Mouse (Mus musculus): ENCODE data around the gene Mlycd. TPM values are rescaled to one million over a fixed set of nuclear protein-coding genes. Genes with fewer than 3 reads are reported as not detected.
"Not testable (repeated sequence)": the region's sequence is repeated elsewhere in the genome, so short reads cannot be mapped to it uniquely, and the experiment has no call there.

Gene Mlycd
- total RNA-seq, 1 experiment = 4.9 TPM

GRCm38 (mm10) chr8:119360686-119361295 lies 33.9 kb upstream of the Mlycd start:
- Histone ChIP-seq H3K9ac (ENCODE audit: insufficient read depth, low read depth, low read length, poor library complexity, severe bottlenecking) (no peak overlapping the region), H3K4me1 (ENCODE audit: control insufficient read depth in 2 of 2, insufficient read depth in 2 of 2, low read length in 2 of 2, poor library complexity in 1 of 2) (no peaks in the 10 kb centered on the region), H3K9me3 (ENCODE audit: control insufficient read depth, insufficient read depth, low read depth, low read length) (no peaks in the 10 kb centered on the region), H3K4me3 (ENCODE audit: insufficient read depth in 1 of 2, low read depth in 1 of 2, low read length in 2 of 2, poor library complexity in 1 of 2, severe bottlenecking in 1 of 2) (no peak overlapping the region), H3K27ac (ENCODE audit: insufficient read depth, low read depth, low read length, poor library complexity, severe bottlenecking) (no peak overlapping the region), H3K36me3 (ENCODE audit: control insufficient read depth, insufficient read depth, low read length, poor library complexity, severe bottlenecking) (no peaks in the 10 kb centered on the region)
- in situ Hi-C loops (cut with MboI; ENCODE audit: low sequenced_read_pairs in 2 of 2, unreplicated experiment in 2 of 2) = no loop called here
- no peak for DNase-seq (ENCODE audit: low read depth, low spot score)
- TF ChIP-seq CHD2 (IDR thresholded peaks at IDR 0.05; ENCODE audit: low read depth, low read length) (no peak), MAFK (IDR thresholded peaks at IDR 0.05; ENCODE audit: insufficient read depth, low read depth, low read length) (no peak), ZNF384 (IDR thresholded peaks at IDR 0.05; ENCODE audit: low read depth, low read length) (no peak), ZC3H11A (IDR thresholded peaks at IDR 0.05; ENCODE audit: borderline replicate concordance, low read depth, low read length) (no peak), HCFC1 (IDR thresholded peaks at IDR 0.05; ENCODE audit: borderline replicate concordance, insufficient read depth, low read length) (no peak)

- H3K9me3 ChIP-seq (ENCODE audit: control insufficient read depth, insufficient read depth, low read depth, low read length); H3K27ac ChIP-seq (ENCODE audit: insufficient read depth, low read depth, low read length, poor library complexity, severe bottlenecking); H3K4me3 ChIP-seq (ENCODE audit: insufficient read depth in 1 of 2, low read depth in 1 of 2, low read length in 2 of 2, poor library complexity in 1 of 2, severe bottlenecking in 1 of 2); H3K36me3 ChIP-seq (ENCODE audit: control insufficient read depth, insufficient read depth, low read length, poor library complexity, severe bottlenecking); H3K9ac ChIP-seq (ENCODE audit: insufficient read depth, low read depth, low read length, poor library complexity, severe bottlenecking); H3K4me1 ChIP-seq (ENCODE audit: control insufficient read depth in 2 of 2, insufficient read depth in 2 of 2, low read length in 2 of 2, poor library complexity in 1 of 2); in situ Hi-C loops (cut with MboI; ENCODE audit: low sequenced_read_pairs in 2 of 2, unreplicated experiment in 2 of 2); DNase-seq (ENCODE audit: low read depth, low spot score): not testable (repeated sequence)
Measured at GRCm38 (mm10) chr8:119374716-119375115, 20.0 kb upstream of the Mlycd start.

DNA sequence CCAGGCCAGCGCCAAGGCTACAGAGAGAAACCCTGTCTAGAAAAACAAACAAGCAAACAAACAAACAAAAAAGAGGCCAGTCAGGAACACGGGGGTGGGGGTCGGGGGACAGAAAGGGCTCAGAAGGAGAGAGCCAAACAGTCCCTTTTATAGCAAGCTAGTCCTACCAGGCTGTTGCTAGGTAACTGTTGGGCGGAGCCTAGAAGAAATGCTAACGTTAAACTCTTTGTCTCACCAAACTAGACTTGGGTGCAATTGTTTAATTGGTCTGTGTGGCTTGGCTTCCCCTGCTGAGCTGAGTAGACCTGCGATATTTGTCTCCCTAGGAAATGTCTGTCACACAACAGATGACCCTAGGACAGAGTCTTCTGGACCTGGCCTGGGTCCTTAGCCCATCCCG lies 16.2 kb upstream of the Mlycd start:
- DNase-seq (ENCODE audit: low read depth, low spot score) = no peak
- no peak for TF ChIP-seq MAFK (IDR thresholded peaks at IDR 0.05; ENCODE audit: insufficient read depth, low read depth, low read length)
- no peak for TF ChIP-seq CHD2 (IDR thresholded peaks at IDR 0.05; ENCODE audit: low read depth, low read length)
- TF ChIP-seq HCFC1 (IDR thresholded peaks at IDR 0.05; ENCODE audit: borderline replicate concordance, insufficient read depth, low read length) = no peak
- TF ChIP-seq ZNF384 (IDR thresholded peaks at IDR 0.05; ENCODE audit: low read depth, low read length) = no peak
- no peak for TF ChIP-seq ZC3H11A (IDR thresholded peaks at IDR 0.05; ENCODE audit: borderline replicate concordance, low read depth, low read length)
- H3K9ac ChIP-seq (ENCODE audit: insufficient read depth, low read depth, low read length, poor library complexity, severe bottlenecking) = no peak overlapping the region
- H3K4me1 ChIP-seq (ENCODE audit: control insufficient read depth in 2 of 2, insufficient read depth in 2 of 2, low read length in 2 of 2, poor library complexity in 1 of 2) = no peaks in the 10 kb centered on the region; a peak in 1 of 4 replicates
- in situ Hi-C loops (cut with MboI; ENCODE audit: low sequenced_read_pairs in 2 of 2, unreplicated experiment in 2 of 2) = no loop called here
- no peak overlapping the region for H3K4me3 ChIP-seq (ENCODE audit: insufficient read depth in 1 of 2, low read depth in 1 of 2, low read length in 2 of 2, poor library complexity in 1 of 2, severe bottlenecking in 1 of 2)
- H3K27ac ChIP-seq (ENCODE audit: insufficient read depth, low read depth, low read length, poor library complexity, severe bottlenecking) = no peak overlapping the region
- H3K9me3 ChIP-seq (ENCODE audit: control insufficient read depth, insufficient read depth, low read depth, low read length) = no peaks in the 10 kb centered on the region
- H3K36me3 ChIP-seq (ENCODE audit: control insufficient read depth, insufficient read depth, low read length, poor library complexity, severe bottlenecking) = no peaks in the 10 kb centered on the region

DNA sequence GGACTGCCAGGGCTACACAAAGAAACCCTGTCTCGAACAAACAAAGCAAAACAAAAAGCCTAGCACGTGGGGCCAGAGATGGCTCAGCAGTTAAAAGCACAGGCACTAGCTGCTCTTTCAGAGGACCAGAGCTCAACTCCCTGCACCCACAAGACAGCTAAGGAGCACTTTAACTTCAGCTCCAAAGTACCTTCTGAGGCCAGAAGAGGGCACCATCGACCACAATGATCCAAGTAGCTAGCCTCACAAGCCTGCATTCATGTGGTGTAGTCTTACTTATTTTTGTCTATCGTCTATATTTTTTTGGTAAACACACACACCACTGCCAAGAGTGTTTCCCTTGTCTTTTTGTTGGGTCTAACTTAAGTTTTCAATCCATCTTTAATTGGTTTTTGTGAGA lies 14.1 kb upstream of the Mlycd start:
- Histone ChIP-seq H3K4me3 (ENCODE audit: insufficient read depth in 1 of 2, low read depth in 1 of 2, low read length in 2 of 2, poor library complexity in 1 of 2, severe bottlenecking in 1 of 2) (no peak overlapping the region), H3K4me1 (ENCODE audit: control insufficient read depth in 2 of 2, insufficient read depth in 2 of 2, low read length in 2 of 2, poor library complexity in 1 of 2) (peaks cover 0 to 2% of the 10 kb centered on the region in 2 experiments; a peak in 1 of 4 replicates), H3K27ac (ENCODE audit: insufficient read depth, low read depth, low read length, poor library complexity, severe bottlenecking) (no peak overlapping the region), H3K36me3 (ENCODE audit: control insufficient read depth, insufficient read depth, low read length, poor library complexity, severe bottlenecking) (no peaks in the 10 kb centered on the region), H3K9ac (ENCODE audit: insufficient read depth, low read depth, low read length, poor library complexity, severe bottlenecking) (no peak overlapping the region), H3K9me3 (ENCODE audit: control insufficient read depth, insufficient read depth, low read depth, low read length) (no peaks in the 10 kb centered on the region)
- DNase-seq (ENCODE audit: low read depth, low spot score) = peak; percentile 54
- TF ChIP-seq ZNF384 (IDR thresholded peaks at IDR 0.05; ENCODE audit: low read depth, low read length) (no peak), ZC3H11A (IDR thresholded peaks at IDR 0.05; ENCODE audit: borderline replicate concordance, low read depth, low read length) (no peak), CHD2 (IDR thresholded peaks at IDR 0.05; ENCODE audit: low read depth, low read length) (no peak)
- in situ Hi-C loops (cut with MboI; ENCODE audit: low sequenced_read_pairs in 2 of 2, unreplicated experiment in 2 of 2) = no loop called here

DNA sequence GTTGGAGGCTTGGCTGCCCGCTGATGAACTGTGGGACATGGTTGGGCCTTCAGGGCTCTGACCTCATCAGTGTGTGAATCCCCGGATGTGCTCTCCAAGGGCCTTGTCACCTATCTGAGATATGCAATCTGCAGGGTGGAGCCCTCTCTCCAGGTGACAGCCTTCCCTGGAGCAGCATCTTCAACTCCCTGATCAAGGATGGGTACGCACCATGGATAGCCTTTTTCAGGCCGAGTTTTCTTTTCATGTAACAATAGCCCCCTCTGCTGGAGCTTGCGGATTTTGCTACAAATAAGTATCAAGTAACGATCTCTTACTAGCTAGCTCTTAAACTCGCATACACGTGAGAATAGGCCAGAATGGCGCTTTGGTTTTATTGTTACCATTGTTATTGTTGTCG lies 10.2 kb upstream of the Mlycd start:
- in situ Hi-C loops (cut with MboI; ENCODE audit: low sequenced_read_pairs in 2 of 2, unreplicated experiment in 2 of 2) = no loop called here
- 0 out of 2 replicates have a peak, but pooled peaks have one; percentile 37 for TF ChIP-seq ZC3H11A (IDR thresholded peaks at IDR 0.05; ENCODE audit: borderline replicate concordance, low read depth, low read length)
- TF ChIP-seq MAFK (IDR thresholded peaks at IDR 0.05; ENCODE audit: insufficient read depth, low read depth, low read length) = no peak
- no peaks in the 10 kb centered on the region for H3K9me3 ChIP-seq (ENCODE audit: control insufficient read depth, insufficient read depth, low read depth, low read length)
- H3K4me1 ChIP-seq (ENCODE audit: control insufficient read depth in 2 of 2, insufficient read depth in 2 of 2, low read length in 2 of 2, poor library complexity in 1 of 2) = 0 out of 4 replicates have a peak, but pooled peaks cover 0 to 2% of the 10 kb centered on the region in 2 experiments
- no peaks in the 10 kb centered on the region for H3K36me3 ChIP-seq (ENCODE audit: control insufficient read depth, insufficient read depth, low read length, poor library complexity, severe bottlenecking)
- no peak overlapping the region for H3K27ac ChIP-seq (ENCODE audit: insufficient read depth, low read depth, low read length, poor library complexity, severe bottlenecking)
- no peak overlapping the region for H3K9ac ChIP-seq (ENCODE audit: insufficient read depth, low read depth, low read length, poor library complexity, severe bottlenecking)
- peak; percentile 71 for DNase-seq (ENCODE audit: low read depth, low spot score)
- H3K4me3 ChIP-seq (ENCODE audit: insufficient read depth in 1 of 2, low read depth in 1 of 2, low read length in 2 of 2, poor library complexity in 1 of 2, severe bottlenecking in 1 of 2) = no peak overlapping the region
